Mouse (Mus musculus): Measurements from ENCODE around the gene Magi3. TPM values are rescaled to one million over a fixed set of nuclear protein-coding genes. Genes with fewer than 3 reads are reported as not detected.

The Magi3 gene
- polyA plus RNA-seq, 1 experiment from 2014 or later: 6.3 TPM

GRCm38 (mm10) chr3:104026938-104027337 lies 193.2 kb downstream of the Magi3 start:
- WGBS: 44% methylated on average over 3 of the region's 3 CpGs
- ATAC-seq (ENCODE audit: insufficient read depth, low FRiP score): no peak
- no peak overlapping the region for H3K4me2 ChIP-seq (ENCODE audit: low read depth, low read length)

GRCm38 (mm10) chr3:104020101-104020500 lies 200.1 kb downstream of the Magi3 start:
- no peak overlapping the region for H3K27ac ChIP-seq (ENCODE audit: low read length)
- 0 out of 2 replicates have a peak, but pooled peaks cover 2% of the 10 kb centered on the region for H3K36me3 ChIP-seq (ENCODE audit: control insufficient read depth, insufficient read depth, low read length)
- no peak overlapping the region for H3K4me3 ChIP-seq (replicated peaks; ENCODE audit: low read length)
- no peaks in the 10 kb centered on the region for H3K27me3 ChIP-seq (ENCODE audit: control insufficient read depth, insufficient read depth, low read length)
- H3K4me1 ChIP-seq (ENCODE audit: control insufficient read depth, insufficient read depth, low read length): no peaks in the 10 kb centered on the region
- H3K9ac ChIP-seq (ENCODE audit: low read length): no peak overlapping the region
- no peaks in the 10 kb centered on the region for H3K9me3 ChIP-seq (replicated peaks; ENCODE audit: control insufficient read depth, low read length)
- 79% methylated on average over 12 of the region's 12 CpGs for WGBS
- no peak overlapping the region for H3K4me2 ChIP-seq (ENCODE audit: low read depth, low read length)
- ATAC-seq (ENCODE audit: insufficient read depth, low FRiP score): no peak

More at GRCm38 (mm10) chr3:104026938-104027337, 193.2 kb downstream of the Magi3 start:
- no peaks in the 10 kb centered on the region for H3K36me3 ChIP-seq (ENCODE audit: control insufficient read depth, insufficient read depth, low read length)
- no peaks in the 10 kb centered on the region for H3K27me3 ChIP-seq (ENCODE audit: control insufficient read depth, insufficient read depth, low read length)
- no peaks in the 10 kb centered on the region for H3K4me1 ChIP-seq (ENCODE audit: control insufficient read depth, insufficient read depth, low read length)
- H3K9me3 ChIP-seq (replicated peaks; ENCODE audit: control insufficient read depth, low read length): no peaks in the 10 kb centered on the region
- no peak overlapping the region for H3K4me3 ChIP-seq (replicated peaks; ENCODE audit: low read length)
- no peak overlapping the region for H3K9ac ChIP-seq (ENCODE audit: low read length)
- no peak overlapping the region for H3K27ac ChIP-seq (ENCODE audit: low read length)

- WGBS: 58% methylated on average over 4 of the region's 4 CpGs
- no peak overlapping the region for H3K27ac ChIP-seq (ENCODE audit: low read length)
- H3K36me3 ChIP-seq (ENCODE audit: control insufficient read depth, insufficient read depth, low read length): 0 out of 2 replicates have a peak, but pooled peaks cover 2% of the 10 kb centered on the region
- H3K4me1 ChIP-seq (ENCODE audit: control insufficient read depth, insufficient read depth, low read length): no peaks in the 10 kb centered on the region
- ATAC-seq (ENCODE audit: insufficient read depth, low FRiP score): no peak
- no peak overlapping the region for H3K9ac ChIP-seq (ENCODE audit: low read length)
- no peak overlapping the region for H3K4me2 ChIP-seq (ENCODE audit: low read depth, low read length)
- no peak overlapping the region for H3K4me3 ChIP-seq (replicated peaks; ENCODE audit: low read length)
- no peaks in the 10 kb centered on the region for H3K9me3 ChIP-seq (replicated peaks; ENCODE audit: control insufficient read depth, low read length)
- no peaks in the 10 kb centered on the region for H3K27me3 ChIP-seq (ENCODE audit: control insufficient read depth, insufficient read depth, low read length)
Observed at GRCm38 (mm10) chr3:104019453-104019852, 200.7 kb downstream of the Magi3 start.

GRCm38 (mm10) chr3:104017931-104018330 lies 202.2 kb downstream of the Magi3 start:
- Histone ChIP-seq H3K36me3 (ENCODE audit: control insufficient read depth, insufficient read depth, low read length) (0 out of 2 replicates have a peak, but pooled peaks cover 2% of the 10 kb centered on the region), H3K4me1 (ENCODE audit: control insufficient read depth, insufficient read depth, low read length) (no peaks in the 10 kb centered on the region), H3K9ac (ENCODE audit: low read length) (no peak overlapping the region), H3K9me3 (replicated peaks; ENCODE audit: control insufficient read depth, low read length) (no peaks in the 10 kb centered on the region), H3K27ac (ENCODE audit: low read length) (no peak overlapping the region), H3K4me2 (ENCODE audit: low read depth, low read length) (no peak overlapping the region), H3K27me3 (ENCODE audit: control insufficient read depth, insufficient read depth, low read length) (no peaks in the 10 kb centered on the region), H3K4me3 (replicated peaks; ENCODE audit: low read length) (no peak overlapping the region)
- 90% methylated on average over 3 of the region's 3 CpGs for WGBS
- no peak for ATAC-seq (ENCODE audit: insufficient read depth, low FRiP score)

GRCm38 (mm10) chr3:104011972-104012371 lies 208.2 kb downstream of the Magi3 start:
- no peaks in the 10 kb centered on the region for H3K4me1 ChIP-seq (ENCODE audit: control insufficient read depth, insufficient read depth, low read length)
- no peak for ATAC-seq (ENCODE audit: insufficient read depth, low FRiP score)

GRCm38 (mm10) chr3:104009924-104010662 lies 210.1 kb downstream of the Magi3 start:
- H3K9ac ChIP-seq (ENCODE audit: low read length): no peak overlapping the region
- no peak overlapping the region for H3K4me3 ChIP-seq (replicated peaks; ENCODE audit: low read length)
- no peak overlapping the region for H3K27ac ChIP-seq (ENCODE audit: low read length)
- H3K4me1 ChIP-seq (ENCODE audit: control insufficient read depth, insufficient read depth, low read length): no peaks in the 10 kb centered on the region
- WGBS: 83% methylated on average over 5 of the region's 5 CpGs
- peaks cover 11% of the 10 kb centered on the region for H3K36me3 ChIP-seq (ENCODE audit: control insufficient read depth, insufficient read depth, low read length)
- no peak for ATAC-seq (ENCODE audit: insufficient read depth, low FRiP score)
- H3K9me3 ChIP-seq (replicated peaks; ENCODE audit: control insufficient read depth, low read length): no peaks in the 10 kb centered on the region
- no peaks in the 10 kb centered on the region for H3K27me3 ChIP-seq (ENCODE audit: control insufficient read depth, insufficient read depth, low read length)
- no peak overlapping the region for H3K4me2 ChIP-seq (ENCODE audit: low read depth, low read length)

More at GRCm38 (mm10) chr3:104011972-104012371, 208.2 kb downstream of the Magi3 start:
- Histone ChIP-seq H3K4me2 (ENCODE audit: low read depth, low read length) (no peak overlapping the region), H3K4me3 (replicated peaks; ENCODE audit: low read length) (no peak overlapping the region), H3K9me3 (replicated peaks; ENCODE audit: control insufficient read depth, low read length) (no peaks in the 10 kb centered on the region), H3K27me3 (ENCODE audit: control insufficient read depth, insufficient read depth, low read length) (no peaks in the 10 kb centered on the region), H3K9ac (ENCODE audit: low read length) (no peak overlapping the region), H3K27ac (ENCODE audit: low read length) (no peak overlapping the region), H3K36me3 (ENCODE audit: control insufficient read depth, insufficient read depth, low read length) (peaks cover 8% of the 10 kb centered on the region)
- WGBS: 78% methylated on average over 2 of the region's 2 CpGs

GRCm38 (mm10) chr3:104007479-104007878 lies 212.7 kb downstream of the Magi3 start:
- no peak overlapping the region for H3K4me3 ChIP-seq (replicated peaks; ENCODE audit: low read length)
- no peak overlapping the region for H3K9ac ChIP-seq (ENCODE audit: low read length)
- no peak overlapping the region for H3K27ac ChIP-seq (ENCODE audit: low read length)
- WGBS: 82% methylated on average over 8 of the region's 8 CpGs
- no peak overlapping the region for H3K4me2 ChIP-seq (ENCODE audit: low read depth, low read length)
- H3K36me3 ChIP-seq (ENCODE audit: control insufficient read depth, insufficient read depth, low read length): peaks cover 17% of the 10 kb centered on the region
- H3K27me3 ChIP-seq (ENCODE audit: control insufficient read depth, insufficient read depth, low read length): no peaks in the 10 kb centered on the region
- ATAC-seq (ENCODE audit: insufficient read depth, low FRiP score): no peak
- H3K9me3 ChIP-seq (replicated peaks; ENCODE audit: control insufficient read depth, low read length): no peaks in the 10 kb centered on the region
- H3K4me1 ChIP-seq (ENCODE audit: control insufficient read depth, insufficient read depth, low read length): no peaks in the 10 kb centered on the region

GRCm38 (mm10) chr3:104006896-104007466 lies 213.2 kb downstream of the Magi3 start:
- WGBS: 91% methylated on average over 8 of the region's 8 CpGs
- no peak for ATAC-seq (ENCODE audit: insufficient read depth, low FRiP score)
- H3K9me3 ChIP-seq (replicated peaks; ENCODE audit: control insufficient read depth, low read length): no peaks in the 10 kb centered on the region
- H3K27me3 ChIP-seq (ENCODE audit: control insufficient read depth, insufficient read depth, low read length): no peaks in the 10 kb centered on the region
- H3K4me1 ChIP-seq (ENCODE audit: control insufficient read depth, insufficient read depth, low read length): no peaks in the 10 kb centered on the region
- H3K27ac ChIP-seq (ENCODE audit: low read length): no peak overlapping the region
- no peak overlapping the region for H3K4me3 ChIP-seq (replicated peaks; ENCODE audit: low read length)
- H3K36me3 ChIP-seq (ENCODE audit: control insufficient read depth, insufficient read depth, low read length): peaks cover 17% of the 10 kb centered on the region
- H3K9ac ChIP-seq (ENCODE audit: low read length): no peak overlapping the region
- H3K4me2 ChIP-seq (ENCODE audit: low read depth, low read length): no peak overlapping the region

- Histone ChIP-seq H3K4me2 (ENCODE audit: low read depth, low read length) (no peak overlapping the region), H3K9ac (ENCODE audit: low read length) (no peak overlapping the region), H3K4me1 (ENCODE audit: control insufficient read depth, insufficient read depth, low read length) (no peaks in the 10 kb centered on the region), H3K27me3 (ENCODE audit: control insufficient read depth, insufficient read depth, low read length) (no peaks in the 10 kb centered on the region), H3K9me3 (replicated peaks; ENCODE audit: control insufficient read depth, low read length) (no peaks in the 10 kb centered on the region), H3K36me3 (ENCODE audit: control insufficient read depth, insufficient read depth, low read length) (peaks cover 3% of the 10 kb centered on the region; the same call in 1 of the 2 replicates), H3K27ac (ENCODE audit: low read length) (no peak overlapping the region), H3K4me3 (replicated peaks; ENCODE audit: low read length) (no peak overlapping the region)
- 89% methylated on average over 4 of the region's 4 CpGs for WGBS
- ATAC-seq (ENCODE audit: insufficient read depth, low FRiP score): no peak
Observed at GRCm38 (mm10) chr3:103998724-103999123, 221.4 kb downstream of the Magi3 start.
